Mouse (Mus musculus): ENCODE data around the gene Gm20671.
"Not testable (repeated sequence)": the region's sequence is repeated elsewhere in the genome, so short reads cannot be mapped to it uniquely, and the experiment has no call there.

Gene Gm20671

DNA sequence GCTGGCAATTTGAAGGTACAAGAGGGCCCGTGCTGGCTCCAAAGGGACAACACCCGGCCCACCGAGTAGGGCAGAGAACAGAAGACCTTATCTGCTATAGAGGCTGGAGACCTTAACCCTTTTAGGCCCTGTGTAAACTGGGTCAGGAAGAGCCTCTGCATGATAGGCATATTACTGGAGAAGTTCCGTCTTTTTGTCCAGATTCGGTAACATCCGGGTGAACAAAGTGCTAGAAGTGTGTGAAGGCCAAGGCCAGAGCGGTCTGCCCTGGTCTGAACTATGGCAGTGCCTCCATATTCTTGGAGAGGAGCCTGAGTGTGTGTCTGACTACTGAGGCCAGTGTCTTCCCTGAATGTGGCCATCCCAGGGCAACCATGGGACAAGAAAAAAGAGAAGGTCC lies at the start of gene Gm20671:
Gene Gm20671 (minus strand): TSS at position 101 of the 400 bp plus-strand sequence.
- no peak for DNase-seq

DNA sequence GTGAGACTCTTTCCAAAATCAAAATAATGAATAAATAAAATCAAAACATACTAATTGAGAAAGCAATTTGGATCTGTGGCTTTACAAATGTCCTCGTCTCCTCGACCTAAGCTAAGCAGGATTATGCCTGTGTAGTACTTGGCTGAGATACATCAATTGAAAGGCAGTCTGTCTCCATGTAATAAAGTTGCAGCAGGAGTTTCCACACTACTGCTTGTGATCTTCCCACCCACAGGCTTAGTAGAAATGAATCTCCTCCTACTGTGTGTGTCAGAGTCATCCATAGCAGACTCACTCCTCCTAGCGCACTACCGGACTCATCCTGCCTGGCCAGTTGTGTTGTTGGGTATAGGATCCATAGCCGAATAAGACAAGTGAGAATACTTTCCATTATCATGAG lies 45.4 kb upstream of the Gm20671 start:
- DNase-seq, result no peak

DNA sequence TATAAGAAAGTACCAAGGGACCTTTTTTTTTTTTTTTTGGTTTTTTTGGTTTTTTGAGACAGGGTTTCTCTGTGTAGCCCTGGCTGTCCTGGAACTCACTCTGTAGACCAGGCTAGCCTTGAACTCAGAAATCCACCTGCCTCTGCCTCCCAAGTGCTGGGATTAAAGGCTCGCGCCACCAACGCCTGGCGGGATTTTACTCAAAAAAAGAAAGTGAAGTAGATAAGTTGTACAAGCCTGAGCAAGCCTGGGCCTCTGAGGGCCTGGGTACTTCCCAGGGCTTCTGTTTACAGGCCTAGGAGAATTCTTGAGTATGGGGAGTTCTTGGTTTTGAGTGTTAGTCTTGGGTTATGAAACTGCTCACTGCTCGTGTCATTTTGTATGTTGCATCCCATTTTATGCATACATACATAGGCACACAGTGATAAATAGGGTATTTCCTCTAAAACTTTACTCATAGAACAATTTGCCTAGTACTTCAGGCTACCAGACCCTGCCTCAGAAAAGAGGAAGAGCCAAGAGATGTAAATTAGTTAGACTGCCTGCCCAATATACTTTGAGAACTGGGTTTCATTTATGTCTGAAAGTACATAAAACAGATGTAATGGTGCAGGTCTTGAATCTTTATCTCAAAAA lies 42.6 kb upstream of the Gm20671 start:
- no peak for DNase-seq

DNA sequence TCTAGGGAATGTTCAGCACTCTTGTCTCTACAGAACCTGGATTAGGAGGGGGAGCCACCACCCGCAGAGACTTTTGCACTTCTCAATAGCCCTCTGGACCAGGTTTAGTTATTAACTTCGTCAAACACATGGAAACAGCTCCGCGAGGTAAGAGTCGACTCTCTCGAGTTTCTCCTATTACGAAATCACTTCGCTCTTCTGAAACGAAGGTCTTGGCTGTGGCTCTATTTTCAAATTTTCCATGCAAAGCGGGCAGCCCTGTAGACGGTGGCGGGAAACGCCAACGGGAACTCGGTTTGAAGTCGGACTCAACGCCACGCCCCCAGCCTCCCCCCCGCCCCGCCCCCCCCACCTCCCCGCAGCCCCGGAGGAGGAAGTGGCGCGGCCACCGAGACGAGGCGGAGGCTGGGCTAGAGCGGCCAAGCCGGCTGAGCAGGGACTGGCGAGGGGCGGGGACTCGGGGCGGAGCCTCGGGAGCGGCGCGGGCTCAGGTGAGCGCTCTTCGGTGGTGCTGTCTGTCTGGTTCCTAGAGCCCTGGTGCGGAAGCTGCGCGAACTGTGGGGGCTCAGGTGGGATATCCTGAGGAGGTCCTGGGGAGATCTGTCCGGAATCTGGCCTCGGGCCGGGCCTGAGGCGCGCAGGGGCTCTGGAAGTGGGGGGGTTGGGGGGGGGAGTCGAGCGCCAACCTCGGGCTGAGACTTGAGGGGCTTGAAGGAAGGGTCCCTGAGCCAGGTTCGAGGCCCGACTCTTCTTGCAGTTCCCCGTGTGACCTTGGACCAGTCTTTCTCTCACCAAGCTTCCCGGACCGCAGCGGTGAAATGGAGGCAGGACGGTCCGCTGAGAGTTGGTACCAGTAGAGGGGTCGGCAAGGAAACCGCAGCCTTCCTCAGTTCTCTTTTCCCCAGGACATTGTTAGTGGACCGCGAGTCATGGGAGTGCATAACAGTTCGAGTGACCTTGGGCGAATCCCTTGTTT lies 36.6 kb upstream of the Gm20671 start, which contains the start of gene Depdc5:
Gene Depdc5 (plus strand): TSS at position 449 of the 976 bp plus-strand sequence.
- peak; percentile 93 for DNase-seq

DNA sequence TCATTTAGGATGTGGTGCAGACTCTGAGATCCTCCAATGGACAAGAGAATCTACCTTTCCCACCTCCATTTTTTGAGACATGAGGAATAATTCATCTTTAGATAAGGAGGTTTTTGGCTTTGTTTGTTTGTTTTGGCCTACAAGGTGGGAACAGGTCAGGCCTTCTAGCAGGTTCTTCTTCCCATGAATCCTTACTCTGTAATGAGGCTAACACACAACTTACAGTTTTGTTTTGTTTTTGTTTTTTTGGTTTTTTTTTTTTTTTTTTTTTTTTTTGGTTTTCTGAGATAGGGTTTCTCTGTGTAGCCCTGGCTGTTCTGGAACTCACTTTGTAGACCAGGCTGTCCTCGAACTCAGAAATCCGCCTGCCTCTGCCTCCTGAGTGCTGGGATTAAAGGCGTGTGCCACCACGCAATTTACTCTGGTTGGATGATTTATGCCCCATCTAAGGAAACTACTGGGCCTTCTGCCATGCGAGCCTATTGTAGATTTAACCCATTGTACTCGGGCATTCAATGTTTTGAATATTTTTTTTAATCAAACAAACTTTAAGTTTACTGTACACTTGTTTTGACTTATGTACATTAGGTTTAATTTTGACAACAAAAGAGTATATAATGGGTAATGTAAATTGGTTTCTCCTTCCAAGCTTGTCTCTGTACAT lies 35.7 kb upstream of the Gm20671 start:
- DNase-seq, result no peak

DNA sequence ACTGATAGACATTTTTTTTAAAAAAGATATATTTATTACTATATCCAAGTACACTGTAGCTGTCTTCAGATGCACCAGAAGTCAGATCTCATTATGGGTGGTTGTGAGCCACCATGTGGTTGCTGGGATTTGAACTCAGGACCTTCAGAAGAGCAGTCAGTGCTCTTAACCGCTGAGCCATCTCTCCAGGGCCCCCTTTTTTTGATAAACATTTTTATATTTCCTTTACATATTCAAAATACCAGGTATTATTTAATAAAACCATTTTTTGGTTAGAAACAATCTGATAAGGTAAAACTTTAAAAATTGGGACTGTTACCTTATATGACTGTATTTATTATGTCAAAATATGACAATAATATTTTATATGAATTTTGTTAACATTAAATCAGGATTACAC lies 34.2 kb upstream of the Gm20671 start:
- DNase-seq, result no peak

DNA sequence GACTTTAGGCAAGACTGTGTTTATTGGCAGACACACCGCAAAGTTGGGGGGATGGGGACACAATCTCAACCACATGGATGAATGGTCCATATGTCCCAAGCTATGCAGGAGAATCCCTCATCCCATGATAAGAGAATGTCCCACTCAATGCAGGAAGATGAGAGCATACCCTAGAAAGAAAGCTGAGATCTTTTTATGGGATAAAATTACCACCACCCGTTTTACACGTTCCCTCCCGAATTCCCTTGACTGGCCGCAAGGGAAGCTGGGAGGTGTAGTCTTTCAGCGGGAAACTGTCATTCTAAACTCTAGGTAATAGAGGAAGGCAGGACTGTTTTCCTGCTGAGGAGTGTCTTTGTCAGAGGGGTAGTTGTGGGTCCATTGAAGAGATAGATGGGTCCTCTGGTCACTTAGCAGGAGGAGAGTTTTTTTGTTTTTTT lies 30.9 kb upstream of the Gm20671 start:
- DNase-seq, result peak; percentile 32

DNA sequence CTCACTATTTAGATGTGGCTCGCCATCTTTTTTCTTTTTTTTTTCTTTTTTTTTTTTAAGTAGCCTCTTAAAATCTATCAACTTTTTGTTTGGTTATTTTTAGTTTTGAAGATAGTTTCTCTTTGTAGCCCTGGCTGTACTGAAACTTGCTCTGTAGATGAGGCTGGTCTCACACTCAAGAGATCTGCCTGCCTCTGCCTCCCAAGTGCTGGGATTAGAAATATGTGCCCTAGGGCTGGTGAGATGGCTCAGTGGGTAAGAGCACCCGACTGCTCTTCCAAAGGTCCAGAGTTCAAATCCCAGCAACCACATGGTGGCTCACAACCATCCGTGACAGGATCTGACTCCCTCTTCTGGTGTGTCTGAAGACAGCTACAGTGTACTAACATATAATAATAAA lies 28.4 kb upstream of the Gm20671 start:
- not testable (repeated sequence) for DNase-seq

DNA sequence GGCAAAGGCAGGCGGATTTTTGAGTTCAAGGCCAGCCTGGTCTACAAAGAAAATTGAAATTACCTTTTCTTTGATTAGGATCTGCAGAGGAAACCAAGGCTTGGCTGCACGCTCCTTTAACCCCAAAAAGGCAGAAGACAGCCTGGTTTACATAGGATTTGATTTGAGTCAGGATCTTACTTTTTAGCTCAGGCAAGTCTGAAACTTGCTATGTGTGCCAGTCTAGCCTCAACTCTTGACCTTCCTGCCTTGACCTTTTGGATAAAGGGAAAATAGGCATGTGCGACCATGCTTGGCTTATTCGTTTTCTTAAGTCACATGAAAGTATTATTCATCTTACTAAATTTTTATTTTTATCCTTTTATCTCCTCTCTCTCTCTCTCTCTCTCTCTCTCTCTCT lies 27.9 kb upstream of the Gm20671 start:
- DNase-seq, result no peak

DNA sequence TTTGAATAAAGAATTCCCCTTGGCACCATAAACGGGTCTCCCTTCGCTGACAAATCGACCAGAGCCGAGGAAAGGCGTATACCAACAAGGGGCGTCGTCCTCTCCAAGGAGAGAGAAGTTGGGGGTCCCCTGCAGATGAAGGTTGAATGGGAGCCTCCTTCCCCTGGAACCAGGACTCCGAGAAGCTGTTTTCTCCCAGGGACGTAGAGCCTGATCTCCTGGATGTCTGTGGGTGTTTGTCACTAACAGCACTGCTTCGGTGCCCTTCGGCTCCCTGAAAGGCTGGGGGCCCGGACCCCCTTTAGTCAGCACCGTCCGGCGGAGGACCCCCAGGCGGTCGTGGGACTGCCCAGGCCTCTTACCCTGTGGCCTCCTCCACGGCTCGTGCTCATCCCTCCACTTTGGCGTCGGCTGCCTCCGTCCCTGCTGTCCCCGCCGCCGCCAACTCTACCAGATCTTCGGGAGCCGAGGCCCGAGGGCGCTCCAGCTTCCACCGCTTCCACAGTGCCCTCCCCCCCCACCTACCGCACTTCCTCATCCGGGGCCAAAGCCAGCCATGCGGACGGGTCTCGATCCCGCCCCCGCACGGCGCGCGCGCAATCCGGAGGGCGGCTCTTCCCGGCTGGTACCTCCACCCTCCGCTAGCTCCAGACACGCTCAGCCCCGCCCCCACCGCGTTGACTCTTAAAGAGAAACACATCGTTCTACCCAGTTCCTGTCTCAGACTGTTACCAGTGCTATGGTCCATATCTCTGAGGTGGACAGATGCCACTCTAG lies 27.0 kb upstream of the Gm20671 start, which contains the start of gene Prr14l:
Gene Prr14l (minus strand): TSS at position 526 of the 777 bp plus-strand sequence.
- DNase-seq, result peak; percentile 99

DNA sequence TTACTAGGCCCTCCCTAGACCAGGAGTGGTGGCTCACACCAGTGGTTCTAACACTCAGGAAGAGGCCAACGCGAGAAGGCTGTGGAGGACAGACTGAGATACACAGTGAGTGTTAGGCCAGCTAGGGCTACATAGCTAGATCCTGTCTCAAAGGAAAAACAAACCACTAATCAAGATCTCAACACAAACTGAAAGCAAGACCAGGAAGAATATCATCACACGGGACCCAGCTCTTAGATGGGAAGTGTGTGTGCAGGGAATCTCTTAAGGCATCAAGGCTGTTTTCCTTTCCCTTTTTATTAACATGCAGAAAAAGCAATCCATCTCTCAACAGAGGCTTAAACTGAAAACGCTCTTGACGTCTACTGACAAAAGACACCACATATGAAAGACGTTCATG lies 25.1 kb upstream of the Gm20671 start:
- DNase-seq, result no peak

DNA sequence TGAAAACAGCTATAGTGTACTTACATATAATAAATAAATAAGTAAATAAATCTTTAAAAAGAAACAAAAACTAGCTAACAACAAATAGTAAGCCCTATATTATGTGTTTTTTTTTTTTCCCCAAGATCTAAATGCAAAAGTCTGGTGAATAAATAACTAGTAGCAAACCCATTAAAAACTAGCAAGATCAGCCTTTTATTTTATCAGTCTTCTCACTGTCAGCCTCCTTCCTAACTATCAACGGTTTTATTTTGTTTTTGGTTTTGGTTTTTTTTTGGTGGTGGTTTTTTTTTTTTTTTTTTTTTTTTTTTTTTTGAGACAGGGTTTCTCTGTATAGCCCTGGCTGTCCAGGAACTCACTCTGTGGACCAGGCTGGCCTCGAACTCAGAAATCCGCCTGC lies 22.7 kb upstream of the Gm20671 start:
- not testable (repeated sequence) for DNase-seq

DNA sequence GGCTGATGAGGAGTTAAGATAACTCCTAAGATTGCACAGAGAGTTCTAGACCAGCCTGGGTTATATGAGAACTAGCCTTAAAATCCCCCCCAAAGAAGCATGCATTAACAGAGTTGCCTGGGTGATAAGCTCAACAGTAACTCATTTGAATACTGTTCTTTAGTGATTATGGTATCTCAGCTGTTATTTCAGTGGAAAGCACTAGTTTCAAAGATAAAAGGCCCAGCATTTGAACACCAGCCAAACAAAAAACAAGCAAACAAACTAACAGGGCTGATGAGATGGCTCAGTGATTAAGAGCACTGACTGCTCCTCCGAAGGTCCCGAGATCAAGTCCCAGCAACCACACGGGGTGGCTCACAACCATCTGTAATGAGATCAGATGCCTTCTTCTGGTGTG lies 22.3 kb upstream of the Gm20671 start:
- no peak for DNase-seq

DNA sequence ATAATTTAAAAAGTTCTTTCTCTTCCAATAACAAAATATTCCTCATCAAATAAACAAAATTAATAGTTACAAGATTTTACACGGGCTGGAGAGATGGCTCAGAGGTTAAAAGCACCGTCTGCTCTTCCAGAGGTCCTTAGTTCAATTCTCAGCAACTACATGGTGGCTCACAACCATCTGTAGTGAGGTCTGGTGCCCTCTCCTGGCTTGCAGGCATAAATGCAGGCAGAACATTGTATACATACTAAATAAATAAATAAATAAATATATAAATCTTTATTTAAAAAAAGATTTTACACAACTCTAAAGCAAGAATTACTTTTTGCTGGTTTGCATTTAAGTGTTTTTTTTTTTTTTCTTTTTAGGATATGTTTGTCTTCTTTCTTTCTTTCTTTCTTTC lies 13.1 kb upstream of the Gm20671 start:
- no peak for DNase-seq

DNA sequence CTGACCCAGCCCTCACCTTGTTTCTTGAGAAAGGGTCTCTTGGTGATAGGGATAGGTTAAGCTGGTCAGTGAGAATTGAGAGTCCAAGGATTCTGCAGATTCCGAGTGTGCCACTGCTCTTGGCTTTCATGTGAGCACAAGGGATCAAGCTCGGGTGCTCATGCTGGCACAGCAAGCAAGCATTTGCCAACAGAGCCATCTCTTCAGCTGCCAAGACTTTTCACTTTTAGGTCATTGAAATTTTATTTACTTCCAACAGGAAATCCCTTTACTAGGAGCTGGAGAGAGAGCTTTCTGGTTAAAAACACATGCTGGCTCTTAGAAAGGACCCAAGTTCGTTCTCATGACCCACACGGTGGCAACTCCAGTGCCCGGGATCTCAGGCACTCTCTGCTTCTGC lies 10.1 kb upstream of the Gm20671 start:
- DNase-seq, result no peak

DNA sequence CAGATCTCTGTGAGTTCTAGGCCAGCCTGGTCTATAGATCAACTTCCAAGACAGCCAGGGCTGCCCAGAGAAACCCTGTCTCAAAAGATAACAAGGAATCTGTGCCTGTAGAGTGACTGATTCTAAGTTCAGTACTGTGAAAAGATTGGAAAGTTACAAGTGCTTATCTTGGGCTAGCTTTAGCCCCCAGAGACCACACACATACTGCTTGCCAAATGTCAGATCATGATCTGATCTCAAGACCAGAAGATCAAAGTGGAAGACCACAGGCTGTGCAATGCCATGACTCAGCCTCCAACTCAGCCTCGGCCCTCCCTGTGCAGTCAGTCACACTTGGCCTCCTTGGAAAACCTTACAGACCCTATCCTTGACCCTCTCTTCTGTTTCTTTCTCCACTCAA lies 7.6 kb upstream of the Gm20671 start:
- no peak for DNase-seq

DNA sequence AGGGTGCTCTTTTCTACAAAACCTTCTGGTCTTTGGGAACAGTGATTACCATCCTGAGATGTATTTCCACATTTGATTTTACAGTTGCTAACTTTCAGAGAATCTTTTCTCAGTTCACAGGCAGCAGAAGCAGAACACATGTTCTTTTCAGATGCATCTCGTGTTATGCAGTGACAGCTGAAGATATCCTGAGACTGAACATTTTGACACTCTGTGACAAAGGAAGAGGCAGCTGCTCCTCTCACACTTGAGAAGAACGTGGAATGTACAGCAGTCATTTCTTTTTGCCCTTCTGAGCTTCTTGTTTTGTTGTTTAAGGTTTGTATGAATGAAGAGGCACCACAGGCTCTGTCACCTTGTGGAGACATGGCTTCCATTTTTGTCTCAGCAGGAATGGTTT lies 3.1 kb upstream of the Gm20671 start:
- peak; percentile 22 for DNase-seq

DNA sequence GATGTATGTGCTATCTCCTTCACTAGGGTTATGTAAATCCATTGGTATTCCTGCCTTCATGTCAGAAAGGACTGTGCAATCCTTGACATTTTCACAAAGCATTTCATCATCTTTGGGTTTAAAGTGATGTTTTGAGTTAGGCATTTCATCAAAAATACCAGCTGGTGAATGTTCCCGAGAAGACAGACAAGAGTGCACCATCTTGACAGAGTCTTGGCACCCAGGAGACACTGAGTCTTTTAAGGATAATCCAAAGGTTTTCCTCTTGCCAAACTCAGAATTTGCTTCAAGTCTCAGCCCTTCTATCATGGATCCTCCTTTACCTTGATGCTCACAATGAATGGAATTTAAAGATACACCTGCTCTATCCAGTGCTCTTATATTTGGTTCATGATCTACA lies 1.9 kb upstream of the Gm20671 start:
- peak; percentile 24 for DNase-seq

DNA sequence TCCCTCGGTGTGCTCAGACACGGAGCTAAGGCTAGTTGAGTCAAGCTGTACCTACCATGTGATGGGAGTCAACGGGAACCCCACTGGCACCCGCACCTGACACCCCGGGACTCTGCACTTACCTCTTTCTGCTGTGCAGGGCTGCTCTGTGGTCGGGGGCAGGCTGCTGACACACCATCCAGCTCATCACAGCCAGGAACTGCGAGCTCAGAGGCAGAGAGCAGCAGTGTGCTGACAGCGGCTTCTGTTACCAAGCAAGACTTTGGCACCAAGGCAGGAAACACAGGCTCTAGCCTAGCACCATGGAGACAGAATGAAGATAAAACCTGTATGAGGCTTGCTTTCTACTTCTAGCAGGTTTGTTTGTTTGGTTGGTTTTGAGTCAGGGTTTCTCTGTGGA lies 6.4 kb downstream of the Gm20671 start:
- peak; percentile 56 for DNase-seq

DNA sequence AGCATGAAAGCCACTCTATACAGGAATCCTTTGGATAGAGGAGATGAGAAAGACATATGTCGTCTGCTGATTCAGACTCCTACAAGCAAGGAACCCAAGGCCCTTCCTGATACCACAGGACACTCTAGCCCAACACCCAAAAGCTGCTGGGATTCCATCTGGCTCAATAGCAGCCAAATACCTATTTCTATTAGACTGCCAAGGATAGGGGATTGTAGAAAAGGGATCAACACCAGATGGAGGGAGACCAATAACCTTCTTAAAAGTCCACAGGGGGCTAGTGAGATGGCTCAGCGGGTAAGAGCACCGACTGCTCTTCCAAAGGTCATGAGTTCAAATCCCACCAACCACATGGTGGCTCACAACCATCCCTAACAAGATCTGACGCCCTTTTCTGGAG lies 11.5 kb downstream of the Gm20671 start:
- DNase-seq, result no peak

DNA sequence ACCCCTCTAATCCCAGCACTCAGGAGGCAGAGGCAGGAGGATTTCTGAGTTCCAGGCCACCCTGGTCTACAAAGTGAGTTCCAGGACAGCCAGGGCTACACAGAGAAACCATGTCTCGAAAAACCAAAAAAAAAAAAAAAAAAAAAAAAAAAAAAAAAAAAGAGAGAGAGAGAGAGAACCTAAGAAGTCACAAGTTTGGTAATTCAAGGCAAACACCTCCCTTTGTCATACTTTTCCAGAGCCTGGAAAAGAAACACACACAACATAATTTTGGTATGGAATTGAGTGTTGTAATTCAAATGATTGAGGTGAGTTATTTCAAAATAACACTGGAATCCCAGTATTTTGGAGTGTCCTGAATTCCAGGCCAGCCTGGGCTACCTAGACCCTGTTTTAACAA lies 40.5 kb downstream of the Gm20671 start:
- DNase-seq, result not testable (repeated sequence)

DNA sequence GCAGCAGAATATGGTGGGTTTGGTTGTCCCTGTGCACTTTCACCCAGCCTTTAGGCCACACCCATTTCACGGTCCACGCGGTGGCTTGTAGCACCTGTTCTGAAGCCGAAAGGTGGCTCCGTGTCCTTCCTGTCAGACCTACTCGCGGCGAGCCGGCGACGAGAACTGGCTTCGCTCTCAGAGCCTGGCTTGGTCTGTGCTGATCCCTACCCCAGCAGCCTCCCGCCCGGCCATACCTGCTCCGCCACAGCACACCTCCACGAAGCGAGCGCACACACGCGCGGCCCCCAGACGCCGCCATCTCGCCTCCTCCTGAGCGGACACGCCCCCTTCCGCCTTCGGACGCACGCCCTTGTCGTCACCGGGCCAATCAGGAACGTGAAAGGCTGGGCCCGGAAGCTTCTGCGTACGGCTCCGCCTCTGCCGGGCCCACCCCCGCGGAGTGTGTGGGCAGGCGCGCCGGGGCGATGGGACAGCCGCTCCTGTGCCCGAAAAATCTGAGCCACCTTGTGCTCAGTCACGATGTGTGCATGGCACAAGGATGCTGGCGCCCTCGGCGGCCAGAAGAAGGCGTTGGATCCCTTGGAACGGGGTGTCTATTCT lies 41.5 kb downstream of the Gm20671 start, which contains the start of gene Pisd:
Gene Pisd (minus strand): TSS at position 334 of the 603 bp plus-strand sequence.
- DNase-seq, result peak; percentile 96

Measured in layer of hippocampus, adult 9-11 months (tissue).